Mouse (Mus musculus) megakaryocyte, embryonic 14.5 days (primary cell): ENCODE measurements around the gene Adamts2. TPM values are rescaled to one million over a fixed set of nuclear protein-coding genes. Genes with fewer than 3 reads are reported as not detected.
A peak's percentile ranks its signal among the peaks of the same experiment; 100 is the strongest.

ENCODE experiments used
- H3K27me3 ChIP-seq: replicated peaks from 2 replicates; pipeline ENCODE3; 2012; ENCODE audit warnings: inconsistent platforms
- H3K36me3 ChIP-seq: replicated peaks from 2 replicates; pipeline ENCODE3; 2012; ENCODE audit warnings: low read length, inconsistent platforms, mixed read lengths
- H3K4me1 ChIP-seq: 2 replicates; pipeline ENCODE4 v1.6.1; 2012; ENCODE audit warnings: inconsistent platforms
- H3K4me3 ChIP-seq: replicated peaks from 2 replicates; pipeline ENCODE3; 2012; ENCODE audit warnings: moderate library complexity, mild to moderate bottlenecking, inconsistent platforms
- H3K9me3 ChIP-seq: 2 replicates; pipeline ENCODE4 v1.6.1; 2012; ENCODE audit warnings: inconsistent platforms
- FLI1 ChIP-seq: IDR thresholded peaks from 2 replicates; pipeline ENCODE4 v1.6.1; 2012; ENCODE audit warnings: low read length, inconsistent platforms, mixed read lengths
- GATA1 ChIP-seq: IDR thresholded peaks from 3 replicates; pipeline ENCODE4 v1.6.1; 2012; ENCODE audit warnings: mixed read lengths, low read length, inconsistent platforms, borderline replicate concordance
- polyA plus RNA-seq: library from polyadenylated mRNA; stranded (reverse); fragments of >175 nt; gene quantifications from 2 replicates; pipeline ENCODE4 v1.2.3, GENCODE M21; 2012; ENCODE audit warnings: low replicate concordance; ENCODE audit not compliant: insufficient read depth

Adamts2 gene
- polyA plus RNA-seq = not detected in 2 replicates

DNA sequence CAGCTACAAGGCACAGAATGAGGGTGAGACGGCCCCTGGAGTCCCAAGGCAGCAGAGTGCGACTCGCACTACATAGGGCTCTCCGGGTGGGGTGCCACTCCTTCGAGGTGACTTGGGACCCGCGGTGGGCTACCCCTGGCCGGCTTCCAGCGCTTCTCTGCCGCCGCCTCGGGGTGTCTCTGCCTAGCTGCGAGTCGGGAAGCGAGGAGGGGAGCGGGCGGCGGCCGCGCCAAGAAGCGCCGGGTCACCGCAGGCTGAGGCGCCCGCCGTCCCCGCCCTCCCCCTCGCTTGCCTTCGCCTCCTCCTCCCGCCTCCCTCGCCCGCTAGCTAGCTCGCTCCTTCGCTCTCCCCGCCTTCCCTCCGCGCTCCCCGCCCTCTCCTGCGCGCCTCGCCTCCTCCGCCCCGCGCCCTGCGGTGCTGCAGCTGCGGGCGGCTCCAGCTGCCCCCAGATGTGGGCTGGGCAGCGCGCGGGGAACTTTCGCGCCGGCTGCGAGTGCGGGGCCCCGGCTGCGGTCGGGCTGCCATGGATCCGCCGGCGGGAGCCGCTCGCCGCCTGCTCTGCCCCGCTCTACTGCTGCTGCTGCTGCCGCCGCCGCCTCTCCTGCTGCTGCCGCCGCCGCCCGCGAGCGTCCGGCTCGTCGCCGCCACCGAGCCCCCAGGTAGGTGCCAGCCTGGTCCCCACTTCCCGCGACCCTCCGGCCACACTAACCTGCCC lies at the start of gene Adamts2:
Gene Adamts2, plus strand, starts transcription at position 444 of the 715 bp plus-strand sequence.
- H3K9me3 ChIP-seq = peaks cover 14% of the 10 kb centered on the region
- no peaks in the 10 kb centered on the region for H3K4me1 ChIP-seq
- peaks cover 90% of the 10 kb centered on the region for H3K27me3 ChIP-seq
- H3K36me3 ChIP-seq = no peaks in the 10 kb centered on the region
- peak within 1 kb of the TSS; percentile 59 for H3K4me3 ChIP-seq
- TF ChIP-seq GATA1 (no peak), FLI1 (no peak)

DNA sequence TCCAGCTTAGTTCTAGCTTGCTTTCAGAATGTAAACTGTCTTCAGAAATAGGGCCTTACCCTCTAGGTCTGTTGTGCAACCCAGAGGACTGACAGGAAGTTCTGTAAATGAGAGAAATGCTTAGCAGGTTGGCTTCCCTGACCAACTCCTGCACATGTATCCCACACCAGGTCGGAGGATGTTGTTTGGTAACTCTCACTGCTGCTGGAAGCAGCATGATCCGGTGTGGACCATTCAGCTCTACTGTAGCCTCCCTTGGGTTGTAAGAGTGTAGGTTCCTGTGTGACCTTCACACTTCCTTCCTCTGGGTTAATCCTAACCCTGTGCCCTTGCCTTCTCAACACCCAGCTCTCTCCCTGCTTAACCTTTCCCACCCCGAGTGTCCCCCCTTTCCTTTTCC lies 44.8 kb upstream of the Adamts2 start:
- Histone ChIP-seq H3K4me3 (no peak overlapping the region), H3K4me1 (no peaks in the 10 kb centered on the region), H3K9me3 (peaks cover 17% of the 10 kb centered on the region), H3K36me3 (no peaks in the 10 kb centered on the region), H3K27me3 (peaks cover 17% of the 10 kb centered on the region)
- no peak for TF ChIP-seq GATA1
- no peak for TF ChIP-seq FLI1

DNA sequence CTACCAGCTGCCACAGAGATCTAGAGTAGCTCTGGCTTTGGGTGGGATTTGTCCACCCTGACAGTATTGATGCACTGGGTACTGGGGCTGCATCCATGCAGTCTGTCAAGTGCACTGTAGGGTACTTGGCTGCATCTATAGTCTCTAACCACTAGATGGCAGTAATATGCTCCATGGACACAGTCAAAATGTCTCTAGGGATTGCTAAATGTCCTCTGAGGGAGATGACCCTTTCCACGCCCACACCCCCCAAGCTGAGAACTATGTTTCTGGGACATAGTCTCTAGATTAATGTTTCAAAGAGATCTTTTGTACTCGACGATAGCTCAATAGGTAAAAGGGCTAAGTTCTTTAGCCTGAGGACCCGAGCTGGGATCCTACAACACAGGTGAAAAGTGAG lies 42.8 kb upstream of the Adamts2 start:
- no peak overlapping the region for H3K4me3 ChIP-seq
- TF ChIP-seq FLI1 (no peak), GATA1 (no peak)
- H3K36me3 ChIP-seq = no peaks in the 10 kb centered on the region
- no peaks in the 10 kb centered on the region for H3K4me1 ChIP-seq
- peaks cover 12% of the 10 kb centered on the region for H3K9me3 ChIP-seq
- H3K27me3 ChIP-seq = peaks cover 35% of the 10 kb centered on the region

DNA sequence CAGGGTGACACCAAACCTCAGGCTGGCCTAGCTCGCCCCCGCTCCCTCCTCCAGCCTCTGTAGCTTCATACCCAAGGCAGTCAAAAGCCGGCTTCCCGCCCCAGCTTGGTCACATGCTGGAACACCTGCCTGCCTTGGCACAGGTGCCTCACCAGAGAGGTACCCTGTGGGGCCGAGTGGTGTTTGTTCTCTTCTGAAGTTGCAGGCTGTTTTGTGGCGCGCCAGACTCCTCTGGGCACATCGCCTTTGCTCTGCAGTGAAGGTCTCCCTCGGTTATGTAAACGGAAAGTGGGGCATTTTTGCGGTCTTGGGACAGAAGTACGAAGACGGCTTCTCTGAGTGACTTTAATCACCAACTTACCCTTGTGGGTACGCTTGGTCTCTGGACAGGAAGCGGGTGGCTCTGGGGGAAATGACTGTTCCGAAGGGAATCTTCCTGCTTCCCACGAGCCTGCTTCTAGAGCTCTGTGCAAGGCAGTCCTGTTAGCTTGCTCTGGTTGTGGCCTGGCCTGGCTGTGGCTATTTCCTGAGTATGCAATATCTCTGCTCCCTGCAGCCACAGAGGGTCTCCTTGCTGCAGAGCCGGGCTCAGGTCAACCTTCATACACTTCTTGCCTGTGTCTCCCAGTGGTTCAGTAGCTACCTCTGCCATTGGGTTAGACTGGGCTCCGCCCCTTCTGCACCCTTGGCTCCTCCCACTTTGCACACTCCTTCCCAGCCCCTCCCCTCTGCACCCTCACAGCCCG lies 36.2 kb upstream of the Adamts2 start:
- Histone ChIP-seq H3K9me3 (no peaks in the 10 kb centered on the region), H3K36me3 (no peaks in the 10 kb centered on the region), H3K27me3 (peaks cover 80% of the 10 kb centered on the region), H3K4me3 (peak overlapping the region; percentile 79), H3K4me1 (peaks cover 17% of the 10 kb centered on the region)
- TF ChIP-seq FLI1 (no peak), GATA1 (no peak)

DNA sequence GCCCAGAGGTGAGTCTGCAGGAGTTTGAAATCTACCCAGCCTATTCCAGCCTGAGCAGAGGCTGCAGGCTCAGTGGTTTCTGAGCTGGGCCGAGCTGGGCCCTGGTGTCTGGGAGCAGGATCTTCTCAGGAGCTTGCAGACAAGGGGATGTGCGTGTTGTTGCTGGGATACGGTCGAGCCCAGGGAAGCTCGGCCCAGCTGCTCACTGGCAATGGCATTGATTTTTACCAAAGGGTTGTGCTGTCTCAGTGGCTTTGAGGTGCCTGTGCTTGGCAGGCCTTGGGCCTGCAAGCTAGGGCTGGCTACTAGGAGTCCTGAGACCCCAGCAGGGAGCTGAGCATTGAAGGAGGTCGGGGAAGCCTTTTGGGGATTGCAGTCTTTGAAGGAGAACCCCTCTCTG lies 30.4 kb upstream of the Adamts2 start:
- TF ChIP-seq GATA1 (no peak), FLI1 (no peak)
- Histone ChIP-seq H3K9me3 (no peaks in the 10 kb centered on the region), H3K36me3 (no peaks in the 10 kb centered on the region), H3K27me3 (peaks cover 68% of the 10 kb centered on the region), H3K4me1 (no peaks in the 10 kb centered on the region), H3K4me3 (no peak overlapping the region)

DNA sequence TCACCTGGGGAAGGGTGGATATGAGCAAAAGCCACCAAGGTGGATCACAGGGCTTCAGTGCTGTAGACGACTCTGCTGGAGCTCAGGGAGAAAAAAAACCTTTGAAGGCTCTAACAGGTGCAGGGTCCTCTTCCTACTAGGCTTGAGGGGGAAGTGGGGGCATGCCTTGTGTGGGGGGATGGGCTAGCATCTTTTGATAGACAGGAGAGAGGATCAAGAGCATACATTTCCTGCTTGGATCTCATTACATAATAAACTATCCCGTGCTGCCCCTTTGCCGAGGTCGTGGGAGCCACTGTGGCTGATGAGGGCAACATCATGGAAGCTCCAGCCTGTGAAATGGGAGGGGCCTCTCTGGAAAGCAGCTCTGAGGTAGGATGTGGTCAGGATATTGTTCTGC lies 25.4 kb upstream of the Adamts2 start:
- H3K27me3 ChIP-seq = peaks cover 42% of the 10 kb centered on the region
- no peaks in the 10 kb centered on the region for H3K4me1 ChIP-seq
- TF ChIP-seq FLI1 (no peak), GATA1 (no peak)
- no peaks in the 10 kb centered on the region for H3K36me3 ChIP-seq
- H3K9me3 ChIP-seq = peaks cover 6% of the 10 kb centered on the region
- H3K4me3 ChIP-seq = no peak overlapping the region

DNA sequence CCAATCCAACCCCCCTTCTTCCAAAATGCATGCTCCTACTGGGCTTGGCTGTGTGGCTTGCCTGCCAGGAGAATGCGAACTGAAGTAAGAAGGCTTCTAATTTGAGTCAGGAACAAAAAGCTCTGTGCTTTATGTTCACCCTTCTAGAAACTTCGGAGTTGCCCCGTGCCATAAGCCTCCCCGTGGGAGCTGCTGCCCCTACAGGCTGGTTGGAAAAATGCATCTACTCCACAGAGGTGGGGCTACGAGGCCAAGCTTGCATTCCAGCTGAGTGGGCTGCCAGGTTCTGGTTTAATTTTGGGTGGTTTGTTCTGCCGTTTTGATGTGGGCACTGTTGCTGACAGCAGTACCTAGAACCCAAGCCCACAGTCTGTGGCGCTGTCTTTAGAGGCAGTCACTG lies 14.9 kb upstream of the Adamts2 start:
- Histone ChIP-seq H3K9me3 (peaks cover 32% of the 10 kb centered on the region), H3K4me1 (no peaks in the 10 kb centered on the region), H3K36me3 (no peaks in the 10 kb centered on the region), H3K4me3 (no peak overlapping the region), H3K27me3 (peaks cover 17% of the 10 kb centered on the region)
- TF ChIP-seq FLI1 (no peak), GATA1 (no peak)

DNA sequence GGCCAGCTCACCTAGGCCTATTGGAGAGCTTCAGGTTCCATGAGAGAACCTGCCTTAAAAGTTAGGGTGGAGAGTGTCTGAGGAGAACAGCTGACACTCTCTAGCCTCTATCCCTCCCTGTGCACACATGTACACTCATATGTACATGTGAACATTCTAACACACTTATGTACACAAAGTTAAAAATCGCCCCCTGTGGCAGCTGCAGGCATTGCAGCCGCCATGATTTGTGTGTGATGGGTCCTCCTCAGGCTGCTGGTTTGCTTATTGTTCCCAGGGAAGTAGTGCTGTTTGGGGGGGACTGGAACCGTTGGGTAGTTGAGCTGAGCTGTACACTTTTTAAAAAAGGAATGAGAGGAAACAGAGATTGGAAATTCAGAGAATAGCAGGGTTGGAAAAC lies 14.1 kb upstream of the Adamts2 start:
- Histone ChIP-seq H3K27me3 (peaks cover 16% of the 10 kb centered on the region), H3K4me3 (no peak overlapping the region), H3K4me1 (no peaks in the 10 kb centered on the region), H3K9me3 (peaks cover 32% of the 10 kb centered on the region), H3K36me3 (no peaks in the 10 kb centered on the region)
- TF ChIP-seq FLI1 (no peak), GATA1 (no peak)

DNA sequence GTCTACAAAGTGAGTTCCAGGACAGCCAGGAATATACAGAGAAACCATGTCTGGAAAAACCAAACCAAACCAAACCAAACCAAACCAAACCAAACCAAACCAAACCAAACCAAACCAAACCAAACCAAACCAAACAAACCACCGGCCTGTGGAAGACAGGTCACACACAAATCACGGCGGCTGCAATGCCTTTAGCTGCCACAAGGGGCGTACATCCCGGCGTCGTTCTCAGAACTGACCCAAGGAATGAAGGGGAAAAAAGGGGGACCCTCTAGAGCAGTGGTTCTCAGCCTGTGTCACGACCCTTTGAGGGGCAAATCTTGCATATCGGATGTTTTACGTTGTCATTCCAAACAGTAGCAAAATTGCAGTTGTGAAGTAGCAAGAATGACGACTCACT lies 12.8 kb upstream of the Adamts2 start:
- Histone ChIP-seq H3K9me3 (peaks cover 27% of the 10 kb centered on the region), H3K4me1 (no peaks in the 10 kb centered on the region), H3K27me3 (peaks cover 18% of the 10 kb centered on the region), H3K36me3 (no peaks in the 10 kb centered on the region), H3K4me3 (no peak overlapping the region)
- TF ChIP-seq FLI1 (no peak), GATA1 (no peak)

DNA sequence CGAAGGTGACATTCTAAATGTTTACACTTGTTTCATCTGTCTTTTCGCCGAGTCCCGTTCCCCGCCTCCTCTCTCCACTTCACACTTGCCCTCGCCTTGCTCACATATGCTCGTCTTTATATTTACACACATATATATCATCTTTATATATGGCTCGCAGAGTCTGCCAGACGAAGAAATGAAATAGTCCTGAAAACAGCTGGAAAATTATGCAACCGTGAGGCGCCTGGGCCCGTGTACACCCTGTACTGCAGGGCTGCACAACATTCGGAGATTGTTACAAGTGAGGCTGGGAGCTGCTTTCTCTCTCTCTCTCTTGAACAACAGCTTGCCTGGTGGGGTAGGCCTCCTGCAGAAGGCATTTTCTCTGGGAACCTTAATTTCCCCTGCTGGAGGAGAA lies 10.8 kb upstream of the Adamts2 start:
- Histone ChIP-seq H3K9me3 (peaks cover 11% of the 10 kb centered on the region; the same call in 1 of the 2 replicates), H3K36me3 (no peaks in the 10 kb centered on the region), H3K27me3 (peaks cover 28% of the 10 kb centered on the region)

More for the DNA sequence above, 10.8 kb upstream of the Adamts2 start:
- H3K4me1 ChIP-seq = no peaks in the 10 kb centered on the region
- TF ChIP-seq GATA1 (no peak), FLI1 (no peak)
- no peak overlapping the region for H3K4me3 ChIP-seq
